Mouse (Mus musculus) MEL (cell line): Measurements from ENCODE around the gene Kcnj6. TPM values are rescaled to one million over a fixed set of nuclear protein-coding genes. Genes with fewer than 3 reads are reported as not detected.

Source experiments
- DNase-seq: peaks from one replicate; pipeline ENCODE4 v3.0.0; 2011; ENCODE audit warnings: low read depth, low spot score
- H3K27ac ChIP-seq: 2 replicates; pipeline ENCODE4 v1.5.1; 2012; ENCODE audit warnings: low read depth, mild to moderate bottlenecking, control low read depth, low read length, moderate library complexity; ENCODE audit not compliant: control insufficient read depth
- H3K27me3 ChIP-seq, 2 experiments: fragments of 150-350 bp in 1 of 2; sonication (generic) in 1 of 2; 2 replicates each; pipeline ENCODE4 v1.6.1; 2012; ENCODE audit warnings: low read length in 2 of 2, mild to moderate bottlenecking in 2 of 2, improper control_type of control experiment in 1 of 2, moderate library complexity in 1 of 2; ENCODE audit not compliant: insufficient read depth in 2 of 2, control insufficient read depth in 1 of 2
- H3K36me3 ChIP-seq, 2 experiments: 2 replicates each; pipeline ENCODE4 v1.6.1; 2012 to 2014; ENCODE audit warnings: low read length in 2 of 2, improper control_type of control experiment in 1 of 2, inconsistent platforms in 1 of 2, mild to moderate bottlenecking in 1 of 2; ENCODE audit not compliant: insufficient read depth in 2 of 2, control insufficient read depth in 1 of 2
- H3K4me1 ChIP-seq, 2 experiments: fragments of 150-350 bp in 1 of 2; sonication (generic) in 1 of 2; 2 replicates each; pipeline ENCODE4 v1.6.1; 2012; ENCODE audit warnings: low read length in 2 of 2, improper control_type of control experiment in 1 of 2, mild to moderate bottlenecking in 1 of 2; ENCODE audit not compliant: insufficient read depth in 2 of 2, control insufficient read depth in 1 of 2
- H3K4me3 ChIP-seq, 2 experiments: fragments of 150-350 bp in 1 of 2; sonication (generic) in 1 of 2; 2 replicates each; pipeline ENCODE4 v1.5.1; 2012; ENCODE audit warnings: low read depth in 2 of 2, low read length in 2 of 2, mild to moderate bottlenecking in 2 of 2, moderate library complexity in 2 of 2, control low read depth in 1 of 2, improper control_type of control experiment in 1 of 2; ENCODE audit not compliant: control insufficient read depth in 1 of 2, insufficient read depth in 1 of 2
- H3K79me2 ChIP-seq: 2 replicates; pipeline ENCODE4 v1.6.1; 2012; ENCODE audit warnings: mild to moderate bottlenecking, low read length, moderate library complexity; ENCODE audit not compliant: control insufficient read depth, poor library complexity, insufficient read depth
- H3K9ac ChIP-seq: 2 replicates; pipeline ENCODE4 v1.6.1; 2012; ENCODE audit warnings: low read depth, mild to moderate bottlenecking, control low read depth, low read length, moderate library complexity; ENCODE audit not compliant: control insufficient read depth, poor library complexity, severe bottlenecking
- H3K9me3 ChIP-seq: fragments of 150-350 bp; sonication (generic); replicated peaks from 2 replicates; pipeline ENCODE4 v1.6.1; 2012; ENCODE audit warnings: mild to moderate bottlenecking, low read length, improper control_type of control experiment, moderate library complexity; ENCODE audit not compliant: insufficient read depth
- BHLHE40 ChIP-seq: IDR thresholded peaks from 2 replicates; pipeline ENCODE4 v1.6.1; 2012; ENCODE audit warnings: low read depth, mild to moderate bottlenecking, inconsistent platforms, low read length, improper control_type of control experiment, borderline replicate concordance
- CHD1 ChIP-seq: IDR thresholded peaks from 2 replicates; pipeline ENCODE4 v1.6.1; 2012; ENCODE audit warnings: low read depth, mild to moderate bottlenecking, inconsistent platforms, low read length, improper control_type of control experiment
- CTCF ChIP-seq, 3 experiments: IDR thresholded peaks in 2 of 3; conservative IDR thresholded peaks in 1 of 3; 2 replicates each; pipeline ENCODE4 v1.5.1; 2011 to 2012; ENCODE audit warnings: low read length in 3 of 3, low read depth in 2 of 3, mild to moderate bottlenecking in 2 of 3, improper control_type of control experiment in 1 of 3, inconsistent platforms in 1 of 3, mixed read lengths in 1 of 3, moderate library complexity in 1 of 3; ENCODE audit not compliant: control insufficient read depth in 1 of 3, insufficient read depth in 1 of 3, poor library complexity in 1 of 3, severe bottlenecking in 1 of 3
- ELF1 ChIP-seq: IDR thresholded peaks from 2 replicates; pipeline ENCODE4 v1.6.1; 2014; ENCODE audit warnings: low read depth, mild to moderate bottlenecking, inconsistent platforms, low read length, improper control_type of control experiment, moderate library complexity
- EP300 ChIP-seq, 2 experiments: IDR thresholded peaks; 2 replicates each; pipeline ENCODE4 v1.6.1; 2011; ENCODE audit warnings: improper control_type of control experiment in 2 of 2, low read length in 2 of 2, low read depth in 1 of 2, mild to moderate bottlenecking in 1 of 2
- ETS1 ChIP-seq: IDR thresholded peaks from 2 replicates; pipeline ENCODE4 v1.6.1; 2012; ENCODE audit warnings: low read depth, mild to moderate bottlenecking, inconsistent platforms, low read length, improper control_type of control experiment, moderate library complexity
- GATA1 ChIP-seq: IDR thresholded peaks from 2 replicates; pipeline ENCODE4 v1.6.1; 2011; ENCODE audit warnings: low read depth, low read length, improper control_type of control experiment
- KAT2A ChIP-seq: conservative IDR thresholded peaks from 2 replicates; pipeline ENCODE4 v1.6.1; 2012; ENCODE audit warnings: low read depth, low read length, improper control_type of control experiment, inconsistent platforms
- MAZ ChIP-seq: IDR thresholded peaks from 2 replicates; pipeline ENCODE4 v1.6.1; 2012; ENCODE audit warnings: low read depth, mild to moderate bottlenecking, inconsistent platforms, low read length, improper control_type of control experiment
- NELFE ChIP-seq: IDR thresholded peaks from 2 replicates; pipeline ENCODE4 v1.6.1; 2011; ENCODE audit warnings: low read depth, low read length, improper control_type of control experiment
- RAD21 ChIP-seq: IDR thresholded peaks from 2 replicates; pipeline ENCODE4 v1.6.1; 2011; ENCODE audit warnings: mild to moderate bottlenecking, low read depth, low read length, improper control_type of control experiment
- RCOR1 ChIP-seq: IDR thresholded peaks from 2 replicates; pipeline ENCODE4 v1.6.1; 2012; ENCODE audit warnings: low read depth, mild to moderate bottlenecking, inconsistent platforms, low read length, improper control_type of control experiment
- SMC3 ChIP-seq: IDR thresholded peaks from 2 replicates; pipeline ENCODE4 v1.6.1; 2011; ENCODE audit warnings: low read depth, low read length, improper control_type of control experiment
- TCF12 ChIP-seq: IDR thresholded peaks from 2 replicates; pipeline ENCODE4 v1.6.1; 2014; ENCODE audit warnings: low read depth, mild to moderate bottlenecking, inconsistent platforms, low read length, improper control_type of control experiment, moderate library complexity
- USF2 ChIP-seq, 2 experiments: IDR thresholded peaks; 2 replicates each; pipeline ENCODE4 v1.6.1; 2011 to 2012; ENCODE audit warnings: improper control_type of control experiment in 2 of 2, low read length in 2 of 2, borderline replicate concordance in 1 of 2, inconsistent platforms in 1 of 2, low read depth in 1 of 2, mild to moderate bottlenecking in 1 of 2; ENCODE audit not compliant: insufficient read depth in 1 of 2
- ZNF384 ChIP-seq: IDR thresholded peaks from 2 replicates; pipeline ENCODE4 v1.6.1; 2012; ENCODE audit warnings: low read depth, mild to moderate bottlenecking, inconsistent platforms, low read length, improper control_type of control experiment
- polyA plus RNA-seq, 2 experiments: library from polyadenylated mRNA; stranded (reverse) in 1 of 2; unstranded in 1 of 2; fragments of >175 nt in 1 of 2; fragments of >200 nt in 1 of 2; gene quantifications; 2 replicates each; pipeline versions ENCODE4 v1.2.1 to v1.2.4; 2012; ENCODE audit warnings: low replicate concordance in 2 of 2, low read depth in 1 of 2; ENCODE audit not compliant: insufficient read length in 2 of 2, insufficient read depth in 1 of 2, missing spikeins in 1 of 2
- total RNA-seq: library from RNA; depleted of rRNA; stranded (reverse); fragments of 300-350 nt; gene quantifications from 2 replicates; pipeline ENCODE4 v1.2.3, GENCODE M21; 2012

Gene Kcnj6
- total and polyA plus RNA-seq, 3 experiments = not detected

DNA sequence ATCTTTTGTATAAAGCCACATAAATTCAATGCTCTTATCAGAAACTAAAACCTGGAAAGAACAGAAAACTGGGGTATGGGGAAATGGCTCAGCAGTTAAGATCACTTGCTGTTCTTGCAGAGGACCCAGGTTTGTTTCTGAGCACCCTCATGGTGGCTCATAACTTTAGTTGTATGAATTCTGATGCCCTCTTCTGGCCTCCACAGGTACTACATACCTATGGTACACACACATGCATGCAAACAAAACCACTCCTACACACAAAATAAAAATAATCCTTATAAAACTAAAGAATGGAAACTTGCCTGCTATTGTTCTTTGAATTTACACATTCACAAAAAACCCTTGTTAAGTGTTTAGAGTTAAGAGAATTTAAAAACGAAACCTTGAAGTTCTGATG is 131.7 kb downstream of the Kcnj6 start:
- no peaks in the 10 kb centered on the region for H3K9me3 ChIP-seq
- TF ChIP-seq USF2 (IDR thresholded peaks at IDR 0.05; ENCODE audit: borderline replicate concordance in 1 of 2, insufficient read depth in 1 of 2, low read depth in 1 of 2, low read length in 2 of 2) (no peak), RCOR1 (no peak), ELF1 (no peak), ETS1 (no peak), NELFE (no peak), CTCF (IDR thresholded peaks at IDR 0.05 in 2 of 3, conservative IDR thresholded peaks at IDR 0.05 in 1 of 3; ENCODE audit: control insufficient read depth in 1 of 3, insufficient read depth in 1 of 3, low read depth in 2 of 3, low read length in 3 of 3, poor library complexity in 1 of 3, severe bottlenecking in 1 of 3) (0 out of 6 replicates have a peak, but pooled peaks of 1 of the 3 experiments have one; percentile 12), SMC3 (0 out of 2 replicates have a peak, but pooled peaks have one; percentile 5)
- TF ChIP-seq, all 39 proteins: peak for 2
- Histone ChIP-seq H3K27ac (no peak overlapping the region), H3K4me3 (no peak overlapping the region), H3K4me1 (no peaks in the 10 kb centered on the region), H3K27me3 (no peaks in the 10 kb centered on the region; a peak in 1 of 4 replicates), H3K79me2 (no peaks in the 10 kb centered on the region), H3K36me3 (no peaks in the 10 kb centered on the region), H3K9ac (no peak overlapping the region)
- peak; percentile 11 for DNase-seq

DNA sequence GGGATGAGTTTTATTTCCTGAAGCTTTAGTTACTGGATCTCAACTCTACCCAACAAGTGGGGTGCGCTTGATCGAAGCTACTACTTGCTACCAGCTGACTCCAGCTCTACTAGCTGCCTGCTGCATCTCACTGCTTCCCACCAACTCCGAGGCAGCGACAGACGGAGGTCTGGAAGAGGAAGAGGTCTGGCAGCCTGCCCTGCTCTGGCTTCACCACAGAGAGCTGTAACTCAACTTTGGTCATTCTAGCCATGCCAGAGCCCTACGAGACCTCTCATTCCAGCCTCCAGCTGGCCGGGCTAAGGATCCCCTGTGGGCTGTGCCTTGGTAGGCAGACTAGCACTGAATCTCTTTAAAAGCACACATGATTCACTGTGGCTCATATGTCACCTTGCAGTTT is 132.4 kb downstream of the Kcnj6 start:
- Histone ChIP-seq H3K79me2 (no peaks in the 10 kb centered on the region), H3K9me3 (no peaks in the 10 kb centered on the region), H3K27me3 (no peaks in the 10 kb centered on the region; a peak in 1 of 4 replicates), H3K36me3 (no peaks in the 10 kb centered on the region), H3K4me1 (no peaks in the 10 kb centered on the region), H3K9ac (no peak overlapping the region), H3K27ac (no peak overlapping the region), H3K4me3 (no peak overlapping the region)
- TF ChIP-seq ETS1 = no peak
- TF ChIP-seq KAT2A = no peak
- no peak for TF ChIP-seq MAZ
- no peak for TF ChIP-seq BHLHE40
- no peak for TF ChIP-seq GATA1
- TF ChIP-seq TCF12 = no peak
- no peak for DNase-seq

DNA sequence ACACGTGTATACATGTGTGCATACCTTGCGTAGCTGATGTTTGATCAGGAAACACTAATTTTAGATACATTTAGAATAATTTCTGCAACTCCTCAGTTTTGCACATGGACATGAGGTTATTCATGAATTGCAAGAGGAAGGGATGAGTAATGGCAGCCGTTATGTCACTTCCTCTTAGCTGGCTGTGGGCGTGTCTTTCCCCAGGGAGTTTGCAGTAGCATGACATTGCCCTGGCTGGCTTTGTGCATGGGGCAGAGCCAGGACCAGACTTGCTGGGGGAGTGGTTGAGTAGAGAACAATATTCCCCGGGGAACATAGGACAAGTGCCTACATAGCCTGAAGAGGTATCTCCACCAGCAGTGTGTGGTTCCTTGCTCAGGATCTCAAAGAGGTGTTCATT is 134.0 kb downstream of the Kcnj6 start:
- H3K27ac ChIP-seq = no peak overlapping the region
- H3K9me3 ChIP-seq = no peaks in the 10 kb centered on the region
- peak; percentile 6 for DNase-seq
- H3K9ac ChIP-seq = no peak overlapping the region
- no peaks in the 10 kb centered on the region for H3K36me3 ChIP-seq
- TF ChIP-seq ZNF384 (no peak), BHLHE40 (no peak), ELF1 (no peak), USF2 (IDR thresholded peaks at IDR 0.05; ENCODE audit: borderline replicate concordance in 1 of 2, insufficient read depth in 1 of 2, low read depth in 1 of 2, low read length in 2 of 2) (no peak), EP300 (IDR thresholded peaks at IDR 0.05; ENCODE audit: low read depth in 1 of 2, low read length in 2 of 2) (no peak), CHD1 (no peak), RAD21 (no peak)
- H3K4me3 ChIP-seq = no peak overlapping the region
- no peaks in the 10 kb centered on the region; a peak in 1 of 4 replicates for H3K27me3 ChIP-seq
- no peaks in the 10 kb centered on the region for H3K4me1 ChIP-seq
- H3K79me2 ChIP-seq = no peaks in the 10 kb centered on the region
